Mouse (Mus musculus): ENCODE data around the gene Kcnk5.

The Kcnk5 gene

DNA sequence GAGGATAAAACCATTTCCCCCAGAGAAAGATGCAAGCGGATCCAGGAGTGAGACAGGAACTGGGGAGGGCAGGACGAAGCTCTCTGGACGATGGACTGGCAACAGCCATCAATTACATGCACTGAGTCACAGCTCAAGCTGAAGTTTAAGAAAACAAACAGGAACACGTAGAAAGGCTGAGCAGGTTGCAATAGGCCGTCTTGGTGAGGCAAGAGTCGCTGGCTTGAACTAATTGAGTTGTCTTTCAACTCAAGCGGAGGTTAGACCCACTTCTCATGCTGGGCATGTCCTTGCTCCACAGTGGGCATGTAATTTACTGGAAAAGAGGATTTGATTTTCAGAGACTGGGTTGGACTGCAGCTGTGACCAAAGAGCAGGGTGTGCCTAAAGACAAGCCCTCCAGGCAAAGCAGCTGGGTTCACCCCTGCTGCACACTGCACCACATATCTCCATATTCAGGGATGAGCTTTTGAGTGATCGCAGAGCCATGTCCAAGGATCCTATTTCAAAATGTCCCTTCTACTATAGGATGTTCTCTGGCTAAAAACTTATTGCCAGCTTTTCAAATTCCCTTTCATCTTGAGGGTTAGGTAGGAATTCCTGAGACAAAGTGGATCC lies 19.6 kb upstream of the Kcnk5 start:
- no peak for DNase-seq (ENCODE audit: low read depth, low spot score)

DNA sequence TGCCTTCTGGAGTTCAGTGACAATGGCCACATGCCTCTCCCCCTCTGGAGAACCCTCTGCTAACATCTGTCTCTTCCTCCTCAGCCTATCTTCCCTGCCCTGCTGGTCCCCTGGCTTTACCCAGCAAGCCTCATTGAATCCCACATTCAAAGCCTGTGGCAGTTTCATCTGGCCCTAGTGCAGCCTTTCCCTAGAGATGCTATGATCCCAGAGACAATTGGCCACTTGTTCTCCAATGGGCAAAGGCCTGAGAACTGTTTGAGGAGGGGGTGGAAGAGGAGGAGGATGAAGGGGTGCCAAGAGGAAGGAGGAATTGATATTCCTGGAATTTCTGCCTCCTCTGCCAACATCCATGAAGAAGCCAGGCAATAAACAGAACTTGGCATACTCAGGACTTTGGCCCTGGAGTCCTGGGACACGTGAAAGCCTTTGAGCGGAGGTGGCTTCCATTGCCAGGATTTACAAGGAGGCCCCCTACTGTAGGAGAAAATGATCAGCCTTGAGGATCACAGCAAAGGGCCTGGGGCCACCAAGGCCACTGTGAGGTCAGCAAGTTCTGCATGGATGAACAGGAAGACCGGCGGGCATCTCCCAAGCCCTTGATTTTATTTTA lies 11.6 kb upstream of the Kcnk5 start:
- DNase-seq (ENCODE audit: low read depth, low spot score): no peak

DNA sequence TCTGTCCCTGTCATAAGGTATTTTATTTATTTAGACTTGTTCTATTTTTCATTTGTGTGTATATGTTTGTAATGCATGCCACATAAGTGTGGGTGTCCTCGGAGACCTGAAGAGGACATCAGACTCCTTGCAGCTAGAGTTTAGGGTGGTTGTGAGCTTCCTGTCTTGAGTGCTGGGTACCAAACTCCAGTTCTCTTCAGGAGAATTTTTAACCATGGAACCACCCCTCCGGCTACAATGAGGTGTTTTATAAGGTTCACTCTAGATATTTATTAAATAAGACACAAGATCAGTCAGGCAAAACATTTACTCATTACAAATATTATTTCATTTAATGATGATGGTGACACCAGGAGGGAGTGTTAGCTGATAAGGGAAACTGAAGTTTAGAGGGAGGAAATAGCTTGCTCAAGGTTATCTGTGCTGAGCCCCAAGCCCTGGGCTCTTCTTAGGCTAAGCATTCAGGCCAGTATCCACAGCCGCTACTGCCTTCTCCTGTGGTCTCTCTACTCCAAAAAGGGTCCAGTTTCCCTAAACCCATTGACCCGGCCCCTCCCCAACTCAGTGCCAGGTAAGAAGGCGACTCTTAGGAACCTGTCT lies 9.6 kb upstream of the Kcnk5 start:
- DNase-seq (ENCODE audit: low read depth, low spot score): no peak

DNA sequence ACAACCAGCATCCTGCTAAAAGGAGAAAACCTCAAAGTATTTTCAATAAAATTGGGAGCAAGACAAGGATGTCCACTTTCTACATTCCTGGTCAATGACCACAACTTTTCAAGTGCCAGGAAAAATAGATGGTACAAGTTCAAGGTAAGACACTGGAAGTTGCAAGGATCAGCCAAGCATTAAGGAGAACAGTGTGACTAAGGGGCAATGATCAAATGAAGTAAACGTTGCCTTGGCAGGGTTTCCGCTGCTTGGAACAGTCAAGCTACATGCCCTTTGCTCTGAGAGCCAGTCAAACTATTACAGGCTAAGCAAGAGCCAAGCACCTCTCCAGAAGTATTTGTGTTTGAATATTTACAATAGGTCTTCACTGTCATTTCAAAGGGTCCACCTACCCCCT lies 8.1 kb upstream of the Kcnk5 start:
- DNase-seq (ENCODE audit: low read depth, low spot score): no peak

DNA sequence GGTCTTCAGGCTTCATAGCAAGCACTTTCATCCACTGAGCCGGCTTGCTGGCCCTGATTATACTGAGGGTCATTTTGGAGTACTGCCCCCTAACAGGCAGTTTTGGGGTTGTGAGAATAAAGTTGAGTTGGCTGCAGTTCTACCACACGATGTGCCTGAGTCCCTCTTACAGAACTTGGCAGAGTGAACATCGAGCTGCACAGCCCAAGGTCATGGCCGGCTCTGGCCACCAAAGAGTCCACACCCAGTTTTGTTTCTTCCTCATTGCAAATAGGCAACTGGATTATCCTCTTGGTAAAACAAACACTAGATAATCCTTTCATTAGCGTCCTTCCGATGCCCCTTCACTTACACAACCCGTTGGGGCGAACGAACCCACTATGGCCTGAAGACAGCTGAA lies 3.8 kb upstream of the Kcnk5 start:
- DNase-seq (ENCODE audit: low read depth, low spot score): no peak

DNA sequence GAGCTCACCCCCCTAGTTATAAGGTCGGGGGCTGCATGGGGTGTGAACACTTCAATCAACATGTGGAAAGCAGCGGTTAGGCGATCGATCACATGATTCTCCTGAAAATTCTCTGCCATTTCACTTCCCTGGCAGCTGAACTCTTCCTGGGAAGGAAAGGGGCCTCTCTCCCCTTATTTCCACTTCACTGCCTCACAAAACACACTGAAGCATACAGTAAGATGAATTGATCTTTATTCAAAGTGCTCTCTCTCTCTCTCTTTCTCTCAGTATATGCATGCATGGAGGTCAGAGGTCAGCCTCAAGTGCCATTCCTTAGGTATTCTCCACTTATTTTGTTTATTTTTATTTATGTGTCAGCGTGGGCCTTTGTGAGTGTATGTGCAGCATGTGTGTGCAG lies 2.1 kb upstream of the Kcnk5 start:
- DNase-seq (ENCODE audit: low read depth, low spot score): no peak

DNA sequence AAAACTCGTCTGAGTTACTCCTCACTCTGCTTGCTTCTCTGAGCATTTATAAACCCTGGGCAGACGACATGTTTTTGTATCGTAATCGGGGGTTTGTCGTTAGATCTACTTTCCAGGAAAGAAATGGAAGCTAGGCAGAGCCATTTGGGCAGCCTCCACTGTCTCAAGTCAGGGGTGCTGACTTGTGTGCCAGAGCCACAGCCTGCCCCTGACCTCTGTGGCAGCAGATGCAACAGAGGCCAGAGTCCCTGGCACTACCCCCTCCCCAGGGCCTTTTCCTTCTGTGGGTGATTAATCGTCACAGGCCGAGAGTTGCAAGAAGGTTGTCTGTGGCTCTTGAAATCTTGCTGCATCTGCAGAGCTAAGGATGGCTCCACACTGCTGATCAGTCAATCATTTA lies 987 bp upstream of the Kcnk5 start:
- no peak for DNase-seq (ENCODE audit: low read depth, low spot score)

DNA sequence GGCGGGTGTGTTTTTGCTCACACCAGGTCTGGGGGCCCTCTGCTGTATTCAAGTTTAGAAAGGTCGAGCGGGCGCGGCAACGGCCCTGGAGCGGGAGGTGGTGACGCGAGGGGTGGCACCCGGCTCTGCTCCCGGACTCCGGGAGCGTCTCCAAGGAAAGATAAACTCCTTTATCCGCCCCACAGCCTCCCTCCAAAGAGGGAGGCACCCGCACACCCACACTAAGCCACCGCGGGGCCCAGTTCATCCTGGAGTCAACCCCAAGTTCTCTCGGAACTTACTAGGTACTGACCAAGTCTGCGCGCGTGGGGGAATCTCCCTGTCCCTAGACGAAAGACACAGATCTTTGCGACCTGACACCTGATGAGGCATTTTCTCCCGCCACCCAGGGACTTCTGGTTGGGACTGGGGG lies 852 bp downstream of the Kcnk5 start:
- DNase-seq (ENCODE audit: low read depth, low spot score): no peak

DNA sequence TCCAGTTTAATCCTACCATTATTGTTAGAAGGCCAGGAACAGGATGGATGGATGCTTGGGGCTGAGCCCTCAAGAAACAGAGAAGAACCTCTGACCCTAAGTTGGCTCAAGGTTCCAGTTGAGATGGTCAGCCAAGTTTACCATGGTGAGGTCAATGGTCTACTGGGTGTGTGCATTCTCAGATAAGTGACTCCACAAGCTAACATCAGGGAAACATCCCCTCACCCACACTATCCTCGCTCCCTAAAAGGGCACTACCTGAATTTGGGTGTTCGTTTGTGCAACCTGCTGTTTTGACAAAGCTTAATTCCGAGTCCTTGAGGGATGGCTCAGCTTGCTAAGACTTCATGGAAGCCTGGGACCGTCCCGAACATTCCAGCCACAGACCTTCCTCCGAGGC lies 1.3 kb downstream of the Kcnk5 start:
- DNase-seq (ENCODE audit: low read depth, low spot score): no peak

DNA sequence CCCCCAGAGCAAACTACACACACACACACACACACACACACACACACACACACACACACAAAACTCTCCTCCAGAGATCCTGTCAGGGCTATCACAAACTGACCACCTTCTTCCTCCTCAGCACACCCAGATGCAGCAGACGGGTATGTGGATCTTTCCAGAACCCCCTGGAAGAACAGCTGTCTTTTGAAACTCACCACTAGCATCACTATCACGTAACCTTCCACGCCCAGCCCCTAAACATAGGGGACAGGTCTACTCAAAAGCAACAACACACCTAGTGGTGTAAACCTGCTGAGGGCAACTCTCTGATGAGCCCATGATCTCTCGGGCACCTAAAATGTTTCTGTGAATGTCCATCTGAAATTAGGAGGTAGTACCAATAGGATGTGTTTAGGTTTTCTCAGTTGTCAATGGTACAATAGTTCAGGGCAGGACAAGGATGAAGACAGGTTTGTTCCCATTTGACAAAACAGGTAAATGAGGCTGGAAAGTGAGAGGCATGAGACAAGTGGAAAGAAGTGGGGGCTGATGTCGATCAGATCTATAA lies 1.8 kb downstream of the Kcnk5 start:
- DNase-seq (ENCODE audit: low read depth, low spot score): no peak

DNA sequence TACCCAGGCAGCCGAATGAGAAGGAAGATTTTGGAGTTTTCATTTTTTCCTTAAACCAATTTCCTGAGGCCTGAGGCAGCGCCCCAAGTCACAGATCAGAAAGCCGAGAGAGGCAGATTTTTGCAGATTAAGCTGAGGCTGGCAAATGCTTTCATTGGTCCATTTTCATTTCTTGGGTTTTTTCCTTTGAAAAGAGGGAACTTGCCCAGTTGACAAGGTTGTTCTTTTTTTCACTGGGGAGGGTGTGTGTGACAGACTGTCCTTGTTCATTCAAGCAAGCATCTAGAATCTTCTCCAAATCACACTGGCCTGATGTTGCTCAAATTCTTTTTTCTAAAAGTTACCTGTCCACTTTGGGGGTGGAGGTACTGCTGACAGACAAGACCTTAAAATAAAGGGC lies 2.5 kb downstream of the Kcnk5 start:
- no peak for DNase-seq (ENCODE audit: low read depth, low spot score)

DNA sequence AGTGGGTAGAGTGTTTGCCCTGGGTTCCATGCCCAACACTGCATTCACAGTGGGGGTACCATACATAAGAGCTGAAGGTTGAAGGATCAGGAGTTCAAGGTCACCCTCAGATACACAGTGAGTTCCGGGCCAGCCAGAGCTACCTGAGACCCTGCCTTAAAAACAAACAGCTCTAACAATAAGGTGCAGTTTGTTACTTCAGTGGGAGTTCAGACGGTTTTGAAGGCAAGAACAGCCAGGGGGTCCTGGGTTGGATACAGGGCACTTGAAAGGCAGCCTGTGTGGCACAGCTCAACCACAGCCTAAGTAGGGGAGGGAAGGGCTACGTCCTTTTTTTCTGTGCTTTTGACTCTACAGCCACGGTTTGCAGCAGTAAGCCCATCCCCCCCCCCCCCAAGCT lies 3.0 kb downstream of the Kcnk5 start:
- DNase-seq (ENCODE audit: low read depth, low spot score): no peak

DNA sequence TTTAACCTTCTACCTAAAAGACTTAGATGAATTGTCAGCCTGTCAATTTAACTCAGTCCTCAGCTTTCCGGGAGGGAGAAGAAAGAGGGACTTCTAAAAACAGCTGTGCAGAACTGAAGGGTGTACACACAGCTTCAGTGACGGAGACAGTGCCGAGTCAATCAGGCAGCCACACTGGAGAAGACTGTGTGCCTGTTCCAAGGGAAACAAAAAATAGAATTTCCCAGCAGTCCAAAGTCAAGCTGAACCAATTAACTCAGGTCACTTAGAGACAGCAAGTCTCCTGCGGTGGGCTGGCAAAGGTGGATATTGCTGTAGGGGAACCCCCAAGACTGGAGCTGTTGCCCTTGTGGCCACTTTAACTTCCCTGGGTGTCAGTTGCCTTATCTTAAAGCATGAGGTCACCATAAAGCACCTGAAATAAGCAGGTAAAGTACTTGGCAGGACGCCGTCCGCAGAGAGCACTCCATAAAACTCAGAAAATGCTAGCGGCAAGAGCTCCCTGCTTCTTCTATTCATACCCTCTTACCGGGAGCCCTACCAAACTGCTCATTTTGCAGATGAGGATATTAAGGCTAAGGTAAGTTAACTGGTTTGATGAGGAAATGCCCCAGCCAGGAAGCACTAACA lies 4.0 kb downstream of the Kcnk5 start:
- DNase-seq (ENCODE audit: low read depth, low spot score): no peak

DNA sequence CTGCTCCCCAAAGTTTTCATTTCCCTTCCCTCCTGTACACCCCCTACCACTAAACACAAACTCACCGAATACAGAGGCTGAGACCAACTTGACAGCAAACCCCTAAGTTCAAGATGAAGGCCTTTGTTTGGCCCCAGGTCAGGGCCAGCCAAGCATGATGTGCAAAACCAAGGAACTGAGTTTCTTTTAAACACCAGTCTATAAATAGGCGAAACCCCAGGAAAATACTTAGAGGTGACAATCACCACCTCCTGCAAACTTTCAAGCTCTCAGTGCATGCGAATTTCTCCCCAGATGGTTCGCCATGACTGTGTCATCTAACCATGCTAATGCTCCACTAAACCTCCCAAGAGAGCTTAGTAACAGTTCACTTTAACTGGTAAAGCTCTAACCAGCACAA lies 5.9 kb downstream of the Kcnk5 start:
- DNase-seq (ENCODE audit: low read depth, low spot score): no peak

DNA sequence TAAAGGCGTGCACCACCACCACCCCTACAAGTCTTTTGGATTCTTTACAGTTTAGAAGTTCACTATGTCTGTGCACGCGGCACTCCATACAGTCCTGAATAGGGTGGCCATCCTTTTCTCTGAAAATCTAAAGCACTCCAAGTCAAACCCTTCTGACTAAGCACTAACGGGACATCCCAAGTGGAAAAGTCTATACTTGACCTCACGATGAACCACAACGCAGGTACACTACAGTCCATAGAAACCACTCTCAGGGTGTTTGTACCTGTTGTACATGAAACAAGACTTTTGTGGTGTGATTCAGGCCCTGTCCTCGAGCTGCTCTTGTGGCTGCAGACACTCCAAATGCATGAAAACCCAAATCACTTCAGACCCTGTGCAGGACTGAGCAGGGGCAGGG lies 6.5 kb downstream of the Kcnk5 start:
- DNase-seq (ENCODE audit: low read depth, low spot score): no peak

DNA sequence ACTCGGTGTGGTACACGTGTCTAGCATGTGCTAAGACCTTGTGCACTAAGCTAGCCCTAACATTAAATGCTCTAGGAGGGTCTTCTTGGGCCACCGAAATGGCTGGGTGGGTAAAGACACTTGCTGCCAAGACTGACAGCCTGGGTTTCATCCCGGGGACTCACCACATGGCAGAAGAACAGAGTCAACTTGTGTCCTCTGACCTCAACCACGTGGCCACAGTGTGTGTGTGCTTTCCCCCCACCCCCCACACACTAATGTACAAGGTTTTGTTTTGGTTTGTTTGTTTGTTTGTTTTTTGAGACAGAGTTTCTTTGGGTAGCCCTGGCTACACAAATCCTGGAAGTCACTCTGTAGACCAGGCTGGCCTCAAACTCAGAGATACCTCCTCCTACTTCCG lies 6.9 kb downstream of the Kcnk5 start:
- DNase-seq (ENCODE audit: low read depth, low spot score): no peak

DNA sequence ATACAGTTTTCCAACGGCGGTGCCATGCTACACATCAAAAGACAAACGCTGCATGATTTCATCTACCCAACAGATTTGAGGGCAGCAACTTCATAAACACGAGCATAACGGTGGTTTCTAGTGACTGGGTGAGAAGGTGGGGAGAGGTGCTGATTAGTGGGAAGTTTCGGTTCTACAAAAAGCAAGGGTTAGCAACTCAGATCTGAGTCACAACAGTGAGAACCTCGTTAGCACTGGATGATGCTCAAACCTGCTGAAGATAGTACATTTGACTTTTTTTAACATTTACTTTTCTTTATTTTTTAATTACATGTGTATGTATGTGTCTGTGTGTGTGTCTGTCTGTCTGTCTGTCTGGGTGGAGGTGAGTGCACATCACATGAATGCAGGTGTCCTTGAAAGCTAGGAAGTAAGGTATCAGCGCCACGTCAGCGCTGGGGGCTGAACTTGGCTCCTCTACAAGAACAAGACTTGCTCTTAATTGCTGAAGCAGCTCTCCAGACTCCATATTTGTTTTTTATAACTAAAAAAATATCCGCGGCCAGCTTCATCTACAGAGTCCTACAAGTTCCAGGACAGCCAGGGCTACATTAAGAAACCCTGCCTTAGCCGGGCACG lies 7.6 kb downstream of the Kcnk5 start:
- DNase-seq (ENCODE audit: low read depth, low spot score): no peak

DNA sequence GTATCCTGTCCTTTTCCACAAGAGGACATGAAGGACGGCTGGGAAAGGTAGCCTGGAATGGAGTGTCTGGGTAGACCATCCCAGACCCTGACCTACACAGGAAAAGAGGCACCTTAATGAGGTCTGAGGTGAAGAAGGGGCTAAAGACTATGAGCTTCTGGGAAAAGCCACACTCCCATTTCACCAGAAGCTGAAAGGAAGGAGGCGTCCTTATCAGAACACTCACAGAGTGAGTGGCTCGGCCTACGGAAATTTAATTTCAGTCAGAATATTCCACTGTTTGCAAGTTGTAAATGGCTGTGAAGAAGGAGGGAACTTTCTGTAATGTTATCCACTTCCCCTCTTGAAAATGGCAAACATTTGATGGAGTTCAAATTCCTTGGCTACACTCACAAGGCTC lies 8.7 kb downstream of the Kcnk5 start:
- no peak for DNase-seq (ENCODE audit: low read depth, low spot score)

DNA sequence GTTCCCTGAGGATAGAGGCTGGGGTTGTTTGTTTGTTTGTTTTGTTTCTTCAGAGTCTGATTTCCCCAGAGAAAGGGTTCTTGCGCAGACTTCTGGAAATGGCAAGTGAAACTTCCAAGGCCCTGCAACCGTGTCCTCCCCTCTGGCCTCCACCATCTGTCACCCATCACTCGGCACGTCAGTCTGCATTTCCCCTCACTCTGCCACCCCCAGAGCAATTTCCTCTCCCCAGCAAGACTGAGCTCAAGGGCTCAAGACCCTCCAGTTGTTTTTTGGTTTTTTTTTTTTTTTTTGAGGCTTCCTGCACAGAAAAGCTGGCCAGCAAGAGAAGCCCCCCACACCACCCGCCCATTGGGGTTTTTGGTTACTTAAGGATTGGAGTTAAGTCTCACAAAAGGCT lies 9.1 kb downstream of the Kcnk5 start:
- DNase-seq (ENCODE audit: low read depth, low spot score): no peak

DNA sequence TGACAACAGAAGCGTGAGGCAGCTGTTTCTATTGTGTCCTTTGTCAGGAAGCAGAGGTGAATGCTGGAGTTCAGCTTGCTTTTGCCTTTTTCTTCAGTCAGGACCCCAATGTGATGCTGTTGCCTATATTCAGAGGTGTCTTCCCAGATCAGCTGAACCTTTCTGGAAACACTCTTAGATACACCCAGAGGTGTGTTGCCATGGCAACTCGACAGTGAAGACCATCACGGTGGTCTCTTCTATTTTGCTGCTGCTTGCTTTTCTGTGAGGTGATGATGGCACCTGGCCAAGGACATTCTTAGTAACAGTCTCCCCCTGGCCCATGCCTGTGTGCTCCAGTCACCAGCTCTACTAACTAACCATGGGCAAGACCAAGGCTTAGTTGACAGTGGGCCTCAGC lies 9.8 kb downstream of the Kcnk5 start:
- DNase-seq (ENCODE audit: low read depth, low spot score): no peak

DNA sequence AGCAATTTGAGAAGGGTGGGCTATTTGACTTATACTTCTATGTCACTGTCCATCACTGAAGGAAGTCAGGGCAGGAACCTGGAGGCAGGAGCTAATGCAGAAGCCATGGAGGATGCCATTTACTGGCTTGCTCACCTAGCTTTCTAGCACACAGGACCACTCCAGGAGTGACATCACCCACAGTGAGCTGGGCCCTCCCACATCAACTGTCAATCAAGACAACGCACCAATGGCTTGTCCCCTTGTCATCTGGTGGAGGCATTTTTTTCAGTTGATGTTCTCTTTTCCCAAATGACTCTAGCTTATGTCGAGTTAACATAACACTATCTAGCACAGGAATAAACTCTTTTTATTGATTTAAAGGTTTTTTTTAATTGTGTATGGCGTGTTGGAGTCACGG lies 12.4 kb downstream of the Kcnk5 start:
- DNase-seq (ENCODE audit: low read depth, low spot score): no peak

DNA sequence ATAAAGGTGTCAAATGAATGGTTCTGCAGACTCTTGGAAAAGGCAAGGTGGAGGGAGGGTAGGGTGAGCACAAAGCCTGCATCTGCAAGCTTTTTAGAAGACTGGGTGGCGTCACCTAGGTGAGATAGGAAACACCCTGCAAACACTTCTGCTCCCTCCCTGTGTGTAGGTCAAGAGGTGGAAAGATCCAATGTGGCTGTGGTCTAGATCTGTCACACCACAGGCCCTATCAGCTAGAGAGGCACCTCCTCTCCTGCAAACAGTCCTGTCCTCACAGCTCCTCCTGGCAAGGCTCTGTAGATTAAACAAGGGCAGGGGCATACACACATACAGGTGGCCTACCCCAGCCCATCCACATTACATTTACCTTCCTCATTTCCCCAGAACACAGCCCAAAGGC lies 13.1 kb downstream of the Kcnk5 start:
- DNase-seq (ENCODE audit: low read depth, low spot score): no peak

Measured in WW6 (cell line).